Mouse (Mus musculus) midbrain, embryonic 10.5 days (tissue): ENCODE results near the gene Dclk3. TPM values are rescaled to one million over a fixed set of nuclear protein-coding genes. Genes with fewer than 3 reads are reported as not detected.

ENCODE experiments used
- DNase-seq: peaks from one replicate; pipeline ENCODE4 v3.0.0-alpha.2; 2017; ENCODE audit warnings: low spot score
- H3K27ac ChIP-seq: fragments of 300-500 bp; sonication (generic); replicated peaks from 2 replicates; pipeline ENCODE4 v1.5.1; 2016; ENCODE audit warnings: mild to moderate bottlenecking
- H3K27me3 ChIP-seq: fragments of 300-500 bp; sonication (generic); 2 replicates; pipeline ENCODE4 v1.6.1; 2016; ENCODE audit warnings: low read depth, mild to moderate bottlenecking; ENCODE audit not compliant: poor library complexity, severe bottlenecking
- H3K36me3 ChIP-seq: fragments of 300-500 bp; sonication (generic); 2 replicates; pipeline ENCODE4 v1.6.1; 2016; ENCODE audit warnings: mild to moderate bottlenecking, moderate library complexity
- H3K4me1 ChIP-seq: fragments of 300-500 bp; sonication (generic); 2 replicates; pipeline ENCODE4 v1.6.1; 2016
- H3K4me3 ChIP-seq: fragments of 300-500 bp; sonication (generic); 2 replicates; pipeline ENCODE4 v1.5.1; 2016; ENCODE audit warnings: mild to moderate bottlenecking, moderate library complexity
- H3K9me3 ChIP-seq: fragments of 300-500 bp; sonication (generic); replicated peaks from 2 replicates; pipeline ENCODE4 v1.6.1; 2016; ENCODE audit warnings: mild to moderate bottlenecking
- whole genome bisulfite sequencing: fragments of 180-500 bp; shearing (Covaris S2); methylation state at CpG from one replicate; pipeline ENCODE4 v1.1.7; 2016; 5-methylcytosine and 5-hydroxymethylcytosine counted together
- polyA plus RNA-seq: library from polyadenylated mRNA; unstranded; fragments of >200 nt; fragmentation: Nextera tagmentation; extraction: Ambion mirVana; gene quantifications from 2 replicates; pipeline ENCODE4 v1.2.1, GENCODE M21; 2016

The Dclk3 gene
- polyA plus RNA-seq, 1 experiment from 2014 or later: 0.21 TPM

- Histone ChIP-seq H3K27ac (no peak overlapping the region), H3K27me3 (no peaks in the 10 kb centered on the region), H3K36me3 (no peaks in the 10 kb centered on the region), H3K4me3 (no peak overlapping the region), H3K9me3 (0 out of 2 replicates have a peak, but pooled peaks cover 4% of the 10 kb centered on the region), H3K4me1 (peaks cover 7% of the 10 kb centered on the region)
- WGBS: 34% methylated on average over 3 of the region's 3 CpGs
- DNase-seq: no peak
Observed at GRCm38 (mm10) chr9:111506075-111506474, 67.2 kb downstream of the Dclk3 start.

- Histone ChIP-seq H3K9me3 (no peaks in the 10 kb centered on the region), H3K4me1 (no peaks in the 10 kb centered on the region), H3K27ac (no peak overlapping the region), H3K27me3 (no peaks in the 10 kb centered on the region), H3K36me3 (no peaks in the 10 kb centered on the region), H3K4me3 (no peak overlapping the region)
- WGBS: 90% methylated on average over 15 of the region's 15 CpGs
- DNase-seq: no peak
Observed at GRCm38 (mm10) chr9:111514586-111515473, 75.9 kb downstream of the Dclk3 start.

GRCm38 (mm10) chr9:111515536-111515935 lies 76.7 kb downstream of the Dclk3 start:
- H3K9me3 ChIP-seq: no peaks in the 10 kb centered on the region
- H3K27me3 ChIP-seq: no peaks in the 10 kb centered on the region
- DNase-seq: no peak
- 82% methylated on average over 3 of the region's 3 CpGs for WGBS
- no peaks in the 10 kb centered on the region for H3K4me1 ChIP-seq
- no peak overlapping the region for H3K4me3 ChIP-seq
- no peak overlapping the region for H3K27ac ChIP-seq
- H3K36me3 ChIP-seq: no peaks in the 10 kb centered on the region

- no peaks in the 10 kb centered on the region for H3K4me1 ChIP-seq
- WGBS: 93% methylated on average over 7 of the region's 7 CpGs
Observed at GRCm38 (mm10) chr9:111522226-111522625, 83.3 kb downstream of the Dclk3 start.

GRCm38 (mm10) chr9:111523111-111523510 lies 84.2 kb downstream of the Dclk3 start:
- Histone ChIP-seq H3K9me3 (no peaks in the 10 kb centered on the region), H3K4me3 (no peak overlapping the region), H3K4me1 (no peaks in the 10 kb centered on the region), H3K36me3 (no peaks in the 10 kb centered on the region), H3K27me3 (no peaks in the 10 kb centered on the region), H3K27ac (no peak overlapping the region)
- WGBS: 92% methylated on average over 11 of the region's 11 CpGs
- no peak for DNase-seq

More at GRCm38 (mm10) chr9:111522226-111522625, 83.3 kb downstream of the Dclk3 start:
- no peaks in the 10 kb centered on the region for H3K27me3 ChIP-seq
- no peak for DNase-seq
- no peak overlapping the region for H3K27ac ChIP-seq
- H3K9me3 ChIP-seq: no peaks in the 10 kb centered on the region
- H3K4me3 ChIP-seq: no peak overlapping the region
- H3K36me3 ChIP-seq: no peaks in the 10 kb centered on the region

- Histone ChIP-seq H3K27me3 (no peaks in the 10 kb centered on the region), H3K4me3 (no peak overlapping the region), H3K4me1 (no peaks in the 10 kb centered on the region), H3K36me3 (no peaks in the 10 kb centered on the region), H3K27ac (no peak overlapping the region), H3K9me3 (no peaks in the 10 kb centered on the region)
- 93% methylated on average over 3 of the region's 3 CpGs for WGBS
- DNase-seq: no peak
Observed at GRCm38 (mm10) chr9:111523871-111524270, 85.0 kb downstream of the Dclk3 start.

GRCm38 (mm10) chr9:111534744-111535423 lies 96.0 kb downstream of the Dclk3 start:
- Histone ChIP-seq H3K4me1 (no peaks in the 10 kb centered on the region), H3K9me3 (no peaks in the 10 kb centered on the region), H3K27ac (no peak overlapping the region), H3K4me3 (no peak overlapping the region), H3K36me3 (no peaks in the 10 kb centered on the region), H3K27me3 (no peaks in the 10 kb centered on the region)
- DNase-seq: no peak
- WGBS: 86% methylated on average over 7 of the region's 7 CpGs

- no peaks in the 10 kb centered on the region for H3K9me3 ChIP-seq
- no peak for DNase-seq
- no peak overlapping the region for H3K27ac ChIP-seq
- 91% methylated on average over 8 of the region's 8 CpGs for WGBS
- no peak overlapping the region for H3K4me3 ChIP-seq
- H3K27me3 ChIP-seq: no peaks in the 10 kb centered on the region
- no peaks in the 10 kb centered on the region for H3K4me1 ChIP-seq
- H3K36me3 ChIP-seq: no peaks in the 10 kb centered on the region
Observed at GRCm38 (mm10) chr9:111535445-111536064, 96.7 kb downstream of the Dclk3 start.

Other genes with a start within 250 kb of the Dclk3 start
- gene Mlh1, start 167.3 kb upstream of the Dclk3 start, polyA plus RNA-seq: 51.9 and 54.3 TPM in 2 replicates
- gene Epm2aip1, start 167.2 kb upstream of the Dclk3 start, polyA plus RNA-seq: 25.3 and 30.4 TPM in 2 replicates
- 0.05 and 0.39 TPM in 2 replicates for gene Trank1, start 127.3 kb upstream of the Dclk3 start, polyA plus RNA-seq